Mouse (Mus musculus) hindlimb bud, embryonic 11.5 days (tissue): Measurements from ENCODE around the gene Usf1.

Source experiments
- DNase-seq: peaks from one replicate; pipeline ENCODE4 v3.0.0-alpha.2; 2012; ENCODE audit warnings: low read depth, low spot score; ENCODE audit errors: extremely low spot score

Gene Usf1

GRCm38 (mm10) chr1:171451001-171451400 is 39.9 kb downstream of the Usf1 start:
- no peak for DNase-seq

DNA sequence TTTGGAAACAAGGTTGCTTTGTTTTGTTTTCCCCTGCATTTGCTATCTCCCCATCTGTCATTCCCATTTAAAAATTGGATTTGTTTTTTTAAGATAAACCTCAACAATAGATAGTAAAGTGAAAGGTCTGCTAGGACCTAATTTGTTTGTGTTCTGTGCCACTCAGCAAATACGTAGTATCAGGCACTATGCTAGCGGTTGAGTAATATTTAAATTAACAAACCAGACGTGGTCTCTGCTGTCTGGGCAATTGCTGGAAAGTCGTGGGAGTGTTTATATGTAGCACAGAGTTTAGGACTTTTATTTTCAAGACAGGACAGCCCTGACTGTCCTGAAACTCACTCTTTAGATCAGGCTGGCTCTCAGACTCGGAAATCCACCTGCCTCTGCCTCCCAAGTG is 41.4 kb downstream of the Usf1 start:
- DNase-seq = no peak

DNA sequence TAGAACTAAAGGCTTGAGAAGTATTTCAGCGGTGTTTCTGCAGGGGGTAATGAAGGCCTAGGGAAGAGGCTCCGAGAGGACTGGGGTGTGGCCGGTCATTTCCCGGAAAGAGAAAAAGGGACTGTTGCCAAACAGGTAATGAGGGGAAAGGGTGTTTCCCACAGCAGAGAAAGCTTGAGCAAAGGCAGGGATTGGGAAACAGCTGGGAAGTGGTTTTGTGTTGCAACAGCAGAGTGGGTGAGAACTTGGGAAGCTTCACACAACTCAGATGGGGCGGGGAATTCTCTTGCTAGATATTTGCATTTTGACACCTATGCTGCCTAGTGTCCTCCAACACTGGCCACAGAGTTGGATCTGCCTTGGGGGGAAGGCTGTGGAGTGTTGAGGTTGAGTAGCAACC is 41.8 kb downstream of the Usf1 start:
- no peak for DNase-seq

GRCm38 (mm10) chr1:171454926-171455325 is 43.8 kb downstream of the Usf1 start:
- no peak for DNase-seq

GRCm38 (mm10) chr1:171457568-171457967 is 46.5 kb downstream of the Usf1 start:
- DNase-seq = no peak

- DNase-seq = no peak
These were observed 48.7 kb downstream of the Usf1 start for GRCm38 (mm10) chr1:171459791-171460190.

- no peak for DNase-seq
These were observed 49.7 kb downstream of the Usf1 start for GRCm38 (mm10) chr1:171460551-171461503.

DNA sequence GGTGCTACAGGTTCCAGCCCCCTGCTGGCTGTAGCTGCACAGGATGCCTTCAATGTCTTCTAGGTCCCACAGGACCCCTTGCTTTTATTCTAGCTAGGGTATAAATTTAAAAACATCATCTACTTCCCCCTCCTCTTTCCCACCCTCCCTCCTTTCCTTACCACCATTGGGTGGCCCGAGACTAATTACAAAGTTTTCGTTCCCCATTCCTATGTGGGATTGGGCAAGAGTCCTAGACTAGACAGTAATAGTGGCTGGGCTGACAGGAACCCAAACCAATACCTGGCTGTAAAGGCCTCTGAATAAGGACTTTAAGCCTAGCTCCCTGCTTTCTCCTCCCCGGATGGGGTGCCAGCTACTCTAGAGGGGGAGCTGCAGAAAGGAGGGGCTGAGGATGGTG is 52.0 kb downstream of the Usf1 start:
- no peak for DNase-seq

DNA sequence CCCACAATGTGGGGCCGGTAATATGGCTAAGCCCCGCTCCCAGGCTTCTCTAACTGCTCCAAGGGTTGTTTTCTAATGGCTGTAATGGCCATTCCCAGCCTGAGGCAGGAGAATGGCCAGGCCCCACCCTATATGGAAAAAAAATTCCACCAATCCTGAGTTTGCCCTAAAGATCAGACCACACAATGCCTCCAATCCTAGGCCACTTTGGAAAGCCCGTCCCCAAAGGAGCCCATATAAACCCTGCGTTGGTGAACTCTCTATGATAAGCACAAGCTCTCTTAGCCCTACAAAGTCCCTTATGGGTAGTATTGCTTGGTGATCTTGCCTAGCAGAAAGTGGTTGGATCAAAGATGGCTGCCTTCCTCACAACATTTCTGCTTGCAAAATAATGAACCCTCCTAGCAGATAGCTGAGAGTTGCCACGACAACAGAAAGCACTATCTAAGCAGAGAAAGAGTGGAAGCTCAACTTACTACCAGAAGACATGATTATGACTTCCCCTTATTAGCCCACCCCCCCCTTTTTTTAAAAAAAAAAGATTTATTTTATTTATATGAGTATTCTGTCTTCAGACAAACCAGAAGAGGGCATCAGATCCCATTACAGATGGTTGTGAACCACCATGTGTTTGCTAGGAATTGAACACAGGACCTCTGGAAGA is 54.8 kb downstream of the Usf1 start:
- no peak for DNase-seq

DNA sequence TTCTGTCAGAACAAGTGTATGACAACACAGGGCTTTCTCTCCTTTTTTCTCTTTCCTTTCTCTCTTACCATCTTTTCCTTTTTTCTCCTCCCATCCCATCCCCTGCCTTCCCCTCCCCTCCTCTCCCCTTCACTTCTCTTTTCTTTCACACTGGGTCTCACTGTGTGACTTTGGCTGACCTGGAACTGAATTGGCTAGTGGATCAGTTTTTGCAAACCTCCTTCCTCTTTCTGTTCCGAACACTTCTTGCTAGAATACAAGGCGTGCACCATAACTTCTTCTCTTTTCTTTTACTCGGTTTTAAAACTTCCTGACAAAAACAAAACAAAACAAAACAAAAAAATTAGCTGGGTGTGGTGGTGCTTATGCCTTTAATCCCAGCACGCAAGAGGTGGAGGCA is 55.5 kb downstream of the Usf1 start:
- DNase-seq = no peak
